Mouse (Mus musculus) stomach, postnatal 0 days (tissue): ENCODE results near the gene Tmem178b. TPM values are rescaled to one million over a fixed set of nuclear protein-coding genes. Genes with fewer than 3 reads are reported as not detected.

ENCODE experiments used
- ATAC-seq: fragments of 200-750 bp; cut with Nextera tagmentation; 2 replicates; pipeline ENCODE4 v1.8.0; 2017; ENCODE audit not compliant: low FRiP score, low TSS enrichment
- DNase-seq: peaks from one replicate; pipeline ENCODE4 v3.0.0-alpha.2; 2016; ENCODE audit warnings: low spot score
- H3K27ac ChIP-seq: fragments of 300-500 bp; sonication (generic); replicated peaks from 2 replicates; pipeline ENCODE4 v1.5.1; 2014; ENCODE audit warnings: mild to moderate bottlenecking, control low read depth
- H3K27me3 ChIP-seq: fragments of 300-500 bp; sonication (generic); 2 replicates; pipeline ENCODE4 v1.6.1; 2014; ENCODE audit warnings: low read length; ENCODE audit not compliant: control insufficient read depth, insufficient read depth
- H3K36me3 ChIP-seq: fragments of 300-500 bp; sonication (generic); 2 replicates; pipeline ENCODE4 v1.6.1; 2014; ENCODE audit warnings: low read length, mixed read lengths; ENCODE audit not compliant: control insufficient read depth, insufficient read depth
- H3K4me1 ChIP-seq: fragments of 300-500 bp; sonication (generic); replicated peaks from 2 replicates; pipeline ENCODE4 v1.6.1; 2014; ENCODE audit warnings: antibody characterized with exemption; ENCODE audit not compliant: control insufficient read depth, insufficient read depth
- H3K4me2 ChIP-seq: fragments of 300-500 bp; sonication (generic); replicated peaks from 2 replicates; pipeline ENCODE4 v1.6.1; 2014; ENCODE audit warnings: low read depth, mild to moderate bottlenecking, control low read depth, moderate library complexity
- H3K4me3 ChIP-seq: fragments of 300-500 bp; sonication (generic); 2 replicates; pipeline ENCODE4 v1.5.1; 2014; ENCODE audit warnings: low read depth, low read length, control low read depth
- H3K9ac ChIP-seq: fragments of 300-500 bp; sonication (generic); 2 replicates; pipeline ENCODE4 v1.6.1; 2014; ENCODE audit warnings: mild to moderate bottlenecking, low read length, control low read depth, mixed read lengths
- H3K9me3 ChIP-seq: fragments of 300-500 bp; sonication (generic); 2 replicates; pipeline ENCODE4 v1.6.1; 2016; ENCODE audit warnings: low read length; ENCODE audit not compliant: control insufficient read depth
- CTCF ChIP-seq: IDR thresholded peaks from 2 replicates; pipeline ENCODE4 v1.5.1; 2016; ENCODE audit warnings: antibody characterized with exemption, low read depth, mild to moderate bottlenecking, moderate library complexity
- EP300 ChIP-seq: optimal IDR thresholded peaks from 2 replicates; pipeline ENCODE3; 2016; ENCODE audit warnings: antibody characterized with exemption
- WGBS: fragments of 180-500 bp; shearing (Covaris S2); extraction: QIAGEN DNeasy Blood & Tissue Kit; methylation state at CpG from one replicate; pipeline ENCODE4 v1.1.7; 2014; 5-methylcytosine and 5-hydroxymethylcytosine counted together
- polyA plus RNA-seq: library from polyadenylated mRNA; unstranded; fragments of >200 nt; fragmentation: Nextera tagmentation; extraction: Ambion mirVana; gene quantifications from 2 replicates; pipeline ENCODE4 v1.2.1, GENCODE M21; 2015

The Tmem178b gene
- polyA plus RNA-seq, 1 experiment from 2014 or later, result 0.67 TPM

DNA sequence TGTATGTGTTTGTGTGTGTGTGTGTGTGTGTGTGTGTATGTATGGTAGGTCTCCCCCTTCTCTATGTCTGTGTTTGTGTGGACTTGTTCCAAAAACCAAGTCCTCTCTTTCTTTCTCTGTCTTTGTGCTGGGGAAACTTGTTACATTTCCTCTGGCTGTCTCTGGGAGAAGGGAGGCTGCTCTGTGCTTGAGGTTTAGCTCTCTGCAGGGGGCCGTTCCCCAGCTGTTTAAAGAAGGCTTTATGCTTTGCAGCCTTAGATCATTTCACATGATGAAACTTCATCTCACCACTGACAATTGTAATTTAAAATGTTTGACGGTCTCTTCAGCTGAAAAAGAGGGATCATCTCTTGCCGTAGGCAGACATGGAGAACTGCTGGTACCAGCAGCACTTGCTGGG, 243.2 kb downstream of the Tmem178b start:
- Histone ChIP-seq H3K4me3 (no peak overlapping the region), H3K9me3 (no peaks in the 10 kb centered on the region), H3K36me3 (no peaks in the 10 kb centered on the region), H3K27ac (no peak overlapping the region), H3K4me2 (no peak overlapping the region), H3K27me3 (no peaks in the 10 kb centered on the region), H3K4me1 (no peaks in the 10 kb centered on the region), H3K9ac (no peak overlapping the region)
- 60% methylated on average over 3 of the region's 3 CpGs for WGBS
- DNase-seq (no peak), ATAC-seq (no peak)
- TF ChIP-seq EP300, result no peak
- TF ChIP-seq CTCF, result no peak

DNA sequence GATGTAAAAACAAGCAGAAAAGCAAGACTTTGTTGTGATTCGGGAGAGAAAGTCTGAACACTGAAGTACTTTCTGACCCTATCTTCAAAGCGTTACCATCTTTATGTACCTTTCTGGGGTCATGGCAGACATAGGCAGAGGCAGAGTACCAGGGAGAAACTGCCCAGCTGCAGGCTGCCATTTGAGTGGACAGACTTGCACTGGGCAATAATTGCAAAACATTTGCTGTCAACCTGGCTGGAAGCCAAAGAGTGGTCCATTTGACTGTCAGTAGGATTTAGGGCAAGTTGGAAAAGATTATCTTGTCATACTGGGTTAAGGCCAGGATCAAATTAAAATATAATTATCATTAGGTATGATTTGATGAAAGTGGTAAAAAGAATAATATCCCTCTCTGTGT, 247.1 kb downstream of the Tmem178b start:
- no peak for TF ChIP-seq EP300
- TF ChIP-seq CTCF, result no peak
- no peak for DNase-seq
- WGBS, result 85% methylated on average over 2 of the region's 2 CpGs

DNA sequence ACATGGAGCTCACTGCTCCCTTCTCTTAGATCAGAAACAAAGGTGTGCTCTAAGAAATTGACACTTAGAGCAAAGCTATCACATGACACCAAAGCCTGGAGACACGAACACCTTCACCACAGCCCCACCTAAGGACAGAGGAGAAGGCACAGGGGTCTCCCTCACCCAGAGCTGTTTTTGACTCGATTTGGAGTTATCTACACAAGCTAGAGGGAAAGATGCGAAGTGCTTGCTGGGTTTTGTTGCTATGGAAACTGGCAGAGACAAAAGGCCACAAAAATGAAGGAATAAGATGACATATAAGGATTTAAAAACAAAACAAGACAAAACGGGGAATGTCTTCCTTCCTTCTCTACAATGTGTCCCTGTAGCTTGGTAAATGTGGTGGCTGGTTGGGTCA, 248.4 kb downstream of the Tmem178b start:
- no peak overlapping the region for H3K9ac ChIP-seq
- no peaks in the 10 kb centered on the region for H3K36me3 ChIP-seq
- H3K27me3 ChIP-seq, result no peaks in the 10 kb centered on the region
- no peaks in the 10 kb centered on the region for H3K4me1 ChIP-seq
- TF ChIP-seq EP300, result no peak
- TF ChIP-seq CTCF, result no peak
- H3K4me2 ChIP-seq, result no peak overlapping the region
- H3K4me3 ChIP-seq, result no peak overlapping the region
- no peak overlapping the region for H3K27ac ChIP-seq
- 57% methylated on average over 4 of the region's 4 CpGs for WGBS
- DNase-seq (no peak), ATAC-seq (no peak)
- H3K9me3 ChIP-seq, result no peaks in the 10 kb centered on the region

More for the DNA sequence above, 247.1 kb downstream of the Tmem178b start:
- Histone ChIP-seq H3K27ac (no peak overlapping the region), H3K9ac (no peak overlapping the region), H3K27me3 (no peaks in the 10 kb centered on the region), H3K9me3 (no peaks in the 10 kb centered on the region), H3K4me3 (no peak overlapping the region), H3K36me3 (no peaks in the 10 kb centered on the region), H3K4me1 (no peaks in the 10 kb centered on the region), H3K4me2 (no peak overlapping the region)
- ATAC-seq, result no peak

- no peak for ATAC-seq
- Histone ChIP-seq H3K36me3 (no peaks in the 10 kb centered on the region), H3K27ac (no peak overlapping the region), H3K4me1 (no peaks in the 10 kb centered on the region), H3K9me3 (no peaks in the 10 kb centered on the region), H3K4me3 (no peak overlapping the region), H3K27me3 (no peaks in the 10 kb centered on the region), H3K4me2 (no peak overlapping the region), H3K9ac (no peak overlapping the region)
- WGBS, result 66% methylated on average over 12 of the region's 12 CpGs
- no peak for TF ChIP-seq EP300
- no peak for TF ChIP-seq CTCF
- DNase-seq, result no peak
Measured at GRCm38 (mm10) chr6:40123070-40123690, 250.1 kb downstream of the Tmem178b start.

DNA sequence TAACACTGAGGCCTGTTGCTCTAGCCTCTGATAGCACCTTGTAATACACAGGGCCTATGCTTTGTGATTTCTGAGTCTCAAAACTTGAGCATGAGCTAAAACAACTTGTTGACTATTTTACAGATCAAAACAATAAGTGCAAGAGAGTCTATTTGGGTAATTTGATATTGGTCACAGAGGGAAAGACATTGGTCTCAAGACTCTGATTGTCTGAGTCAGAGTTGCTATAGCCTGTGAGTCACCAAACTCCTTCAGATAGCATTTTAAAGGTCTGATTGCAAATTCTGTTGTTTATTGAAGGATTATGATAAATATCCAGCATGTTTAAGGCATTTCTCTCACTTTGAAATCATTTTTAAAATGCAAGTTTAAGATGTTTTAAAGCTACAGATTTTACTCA, 250.9 kb downstream of the Tmem178b start:
- Histone ChIP-seq H3K9ac (no peak overlapping the region), H3K4me3 (no peak overlapping the region), H3K27ac (no peak overlapping the region), H3K36me3 (no peaks in the 10 kb centered on the region), H3K4me1 (no peaks in the 10 kb centered on the region), H3K4me2 (no peak overlapping the region), H3K27me3 (no peaks in the 10 kb centered on the region), H3K9me3 (no peaks in the 10 kb centered on the region)
- DNase-seq, result no peak
- ATAC-seq, result no peak
- TF ChIP-seq CTCF (no peak), EP300 (no peak)

- Histone ChIP-seq H3K36me3 (no peaks in the 10 kb centered on the region), H3K4me2 (no peak overlapping the region), H3K9ac (no peak overlapping the region), H3K27me3 (no peaks in the 10 kb centered on the region), H3K4me3 (no peak overlapping the region), H3K9me3 (no peaks in the 10 kb centered on the region), H3K27ac (no peak overlapping the region), H3K4me1 (no peaks in the 10 kb centered on the region)
- 74% methylated on average over 6 of the region's 6 CpGs for WGBS
- no peak for DNase-seq
- no peak for ATAC-seq
- TF ChIP-seq EP300, result no peak
- no peak for TF ChIP-seq CTCF
Measured at GRCm38 (mm10) chr6:40128716-40129115, 255.6 kb downstream of the Tmem178b start.
